Mouse (Mus musculus): Measurements from ENCODE around the gene Mier1.

DNA sequence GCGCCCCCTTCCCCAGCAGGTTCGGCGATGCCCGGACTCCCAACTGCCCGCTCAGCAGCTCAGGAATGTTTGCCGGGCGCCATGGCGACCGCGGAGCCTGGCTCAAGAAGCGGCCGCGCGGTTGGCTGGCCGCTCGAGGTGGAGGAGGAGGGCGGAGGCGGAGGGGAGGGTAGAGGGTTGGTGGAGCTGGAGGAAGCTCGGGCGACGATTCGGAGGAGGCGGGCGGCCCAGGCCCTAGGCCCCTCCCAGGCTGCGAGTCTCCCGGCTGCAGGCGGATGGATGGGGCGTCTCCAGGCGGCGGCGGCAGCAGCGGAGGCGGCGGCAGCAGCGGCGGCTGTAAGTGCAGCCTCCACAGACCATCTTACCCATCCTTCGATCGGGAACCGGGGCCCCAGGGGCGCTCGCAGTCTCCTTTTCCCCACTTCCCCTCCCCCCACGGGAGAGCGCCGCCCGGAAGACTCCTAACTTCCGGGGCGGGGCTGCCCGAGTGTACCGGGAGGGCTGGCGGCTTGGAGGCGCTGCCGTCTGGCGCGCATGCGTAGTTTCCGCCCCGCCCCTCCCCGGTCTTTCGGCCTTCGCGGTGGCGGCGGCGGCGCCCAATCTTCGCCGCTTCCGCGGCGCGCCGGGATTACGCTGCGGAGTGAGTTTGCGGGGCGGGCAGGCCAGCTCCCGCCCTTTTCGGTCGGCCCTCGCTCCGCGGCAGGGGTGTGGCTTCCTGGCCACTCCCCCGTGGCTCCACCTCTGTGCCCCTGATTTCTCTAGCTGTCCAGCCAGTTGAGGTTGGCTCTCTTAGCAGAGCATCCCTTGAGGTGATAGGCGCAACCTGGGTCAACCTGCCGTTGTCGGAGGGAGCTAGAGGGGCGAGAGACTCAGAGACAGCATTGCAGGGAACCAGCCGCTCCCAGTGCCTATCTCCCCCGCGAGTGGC lies at the start of gene Mier1, which contains the start of gene Wdr78:
- TF ChIP-seq E2F4 (IDR thresholded peaks at IDR 0.05; ENCODE audit: insufficient read depth) (no peak), TCF3 (IDR thresholded peaks at IDR 0.05; ENCODE audit: insufficient read length, low read depth) (no peak)

Measured in myocyte (in vitro differentiated cells).